Mouse (Mus musculus) liver, postnatal 0 days (tissue): ENCODE data around the gene Dppa2.

Experiments
- CTCF ChIP-seq: sonication (generic); IDR thresholded peaks from 2 replicates; pipeline ENCODE4 v1.5.1; 2016; ENCODE audit warnings: antibody characterized with exemption, low read depth
- EP300 ChIP-seq: IDR thresholded peaks from 2 replicates; pipeline ENCODE4 v1.6.1; 2016; ENCODE audit warnings: antibody characterized with exemption, low read depth, mild to moderate bottlenecking

DNA sequence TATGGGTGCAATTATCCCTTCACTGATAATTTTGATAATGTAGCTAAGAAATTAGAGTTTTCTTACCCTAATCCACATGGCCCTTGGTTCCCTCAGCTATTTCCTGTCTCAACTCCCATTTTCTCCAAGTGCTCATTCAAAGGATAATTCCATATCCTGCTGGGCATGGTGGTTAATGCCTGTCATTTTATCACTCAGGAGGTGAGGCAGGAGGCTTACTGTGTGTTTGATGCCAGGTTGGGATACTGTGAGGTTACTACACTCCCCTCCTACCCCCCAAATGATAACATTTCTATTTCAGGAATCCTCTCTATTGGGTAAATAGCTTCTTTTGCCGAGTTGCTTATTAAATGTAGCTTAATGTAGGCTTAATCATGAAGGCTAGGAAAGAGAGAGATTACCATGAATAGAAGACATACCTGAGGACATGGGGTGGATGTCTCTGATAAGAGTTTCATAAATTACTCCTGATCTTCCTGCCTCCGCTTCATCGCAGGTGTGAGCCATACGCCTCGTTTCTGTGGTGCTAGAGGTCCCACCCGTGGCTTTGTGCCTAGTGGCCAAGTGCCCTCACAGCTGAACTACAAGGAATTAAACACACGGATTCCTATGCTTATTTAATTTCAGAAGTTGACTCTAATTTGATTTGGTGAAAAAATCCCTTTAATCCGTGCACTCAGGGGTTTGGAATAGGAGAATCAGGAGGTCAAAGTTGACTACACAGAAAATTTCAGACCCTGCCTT, 20.1 kb downstream of the Dppa2 start:
- no peak for TF ChIP-seq EP300
- no peak for TF ChIP-seq CTCF
